Mouse (Mus musculus): ENCODE results near the gene Cyp2s1.

Gene Cyp2s1

DNA sequence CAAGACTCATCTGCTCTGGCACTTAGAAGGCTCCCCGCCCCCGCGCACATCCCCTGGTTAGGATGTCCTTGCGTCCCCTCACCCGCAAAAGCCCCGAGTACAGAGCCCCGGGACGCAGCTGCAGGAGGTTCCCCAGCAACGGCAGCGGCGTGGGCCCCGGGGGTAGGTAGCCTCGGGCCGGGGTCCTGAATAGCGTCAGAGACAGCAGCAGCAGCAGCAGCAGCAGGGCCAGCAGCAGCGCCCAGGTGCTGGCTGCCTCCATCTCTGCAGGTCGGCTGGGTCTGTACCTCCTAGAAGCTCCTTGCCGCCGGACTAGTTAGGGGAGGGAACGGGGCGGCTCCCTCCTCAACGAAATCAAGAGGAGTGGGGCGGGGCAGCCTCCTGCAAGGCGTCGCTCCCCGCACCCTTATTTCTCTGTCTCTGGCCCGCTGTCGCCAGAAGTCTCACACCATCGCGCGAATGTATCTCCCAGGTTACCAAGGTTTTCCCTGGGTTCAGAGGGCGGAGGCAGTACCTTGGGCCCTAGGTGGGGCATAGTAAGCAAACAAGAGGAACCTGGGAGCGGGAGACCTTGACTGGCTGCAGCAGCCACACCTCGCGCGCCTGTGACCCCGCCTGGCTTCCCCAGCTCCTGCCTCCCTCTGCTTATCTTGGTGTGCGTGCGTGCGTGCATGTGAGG is at the start of gene Cyp2s1:
Cyp2s1 (minus strand) TSS at position 673 of the 679 bp plus-strand sequence.
- peak; percentile 69 for DNase-seq (ENCODE audit: low read depth, low spot score)

DNA sequence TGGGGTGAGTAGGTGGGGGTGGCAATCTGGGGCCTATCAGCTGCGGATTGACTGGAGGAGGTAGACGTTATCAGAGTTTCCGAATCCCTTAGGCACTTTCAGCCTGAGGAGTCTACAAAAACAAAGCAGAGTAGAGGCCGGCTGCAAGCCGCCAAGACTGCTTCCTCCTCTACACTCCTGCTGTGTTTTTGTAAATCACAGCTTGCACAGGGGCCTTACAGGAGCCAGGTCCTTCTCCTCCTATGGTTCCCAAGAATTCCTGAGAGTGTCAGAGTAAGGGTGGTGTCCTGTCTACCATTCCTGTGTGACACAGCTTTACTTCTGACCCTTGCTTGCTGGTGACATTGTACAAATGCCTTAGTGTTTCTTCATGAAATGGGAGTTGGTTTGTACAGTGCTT is 48.1 kb upstream of the Cyp2s1 start:
- no peak for DNase-seq (ENCODE audit: low read depth, low spot score)

DNA sequence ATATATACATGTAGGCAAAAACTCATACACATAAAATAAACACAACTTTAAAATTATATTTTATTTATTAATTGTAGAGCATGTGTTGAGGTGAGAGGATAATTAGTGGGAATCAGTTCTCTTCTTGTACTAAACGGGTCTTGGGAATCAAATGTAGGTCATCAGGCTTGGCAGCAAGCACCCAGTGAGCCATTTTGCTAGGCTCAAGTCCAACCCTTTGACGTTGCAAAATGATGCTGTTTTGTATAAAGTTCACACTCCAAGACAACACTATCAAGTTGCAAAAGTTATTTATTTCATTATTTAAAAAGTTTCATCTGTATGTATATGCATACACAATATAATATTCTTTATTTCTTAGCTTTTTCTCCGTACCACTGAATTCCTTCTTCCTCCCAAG is 47.0 kb upstream of the Cyp2s1 start:
- DNase-seq (ENCODE audit: low read depth, low spot score) = no peak

DNA sequence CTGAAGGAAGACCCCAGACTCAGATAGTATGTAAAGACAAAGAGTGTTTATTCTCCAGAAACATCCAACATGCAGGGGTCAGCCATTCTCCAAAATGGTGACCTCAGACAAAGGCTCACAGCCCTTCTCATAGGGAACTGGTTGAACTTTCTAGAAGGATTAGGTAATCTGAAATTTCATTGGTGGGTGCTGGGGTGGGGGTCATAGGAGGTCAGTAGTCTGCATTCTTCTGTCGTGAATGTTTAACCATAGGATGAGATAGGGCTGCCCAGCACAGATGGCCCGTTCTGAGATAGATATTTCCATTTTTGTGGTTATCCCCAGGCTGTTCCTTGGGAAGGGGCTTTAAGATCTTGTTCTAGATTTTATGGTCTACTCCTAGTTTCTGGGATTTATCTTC is 45.7 kb upstream of the Cyp2s1 start:
- no peak for DNase-seq (ENCODE audit: low read depth, low spot score)

DNA sequence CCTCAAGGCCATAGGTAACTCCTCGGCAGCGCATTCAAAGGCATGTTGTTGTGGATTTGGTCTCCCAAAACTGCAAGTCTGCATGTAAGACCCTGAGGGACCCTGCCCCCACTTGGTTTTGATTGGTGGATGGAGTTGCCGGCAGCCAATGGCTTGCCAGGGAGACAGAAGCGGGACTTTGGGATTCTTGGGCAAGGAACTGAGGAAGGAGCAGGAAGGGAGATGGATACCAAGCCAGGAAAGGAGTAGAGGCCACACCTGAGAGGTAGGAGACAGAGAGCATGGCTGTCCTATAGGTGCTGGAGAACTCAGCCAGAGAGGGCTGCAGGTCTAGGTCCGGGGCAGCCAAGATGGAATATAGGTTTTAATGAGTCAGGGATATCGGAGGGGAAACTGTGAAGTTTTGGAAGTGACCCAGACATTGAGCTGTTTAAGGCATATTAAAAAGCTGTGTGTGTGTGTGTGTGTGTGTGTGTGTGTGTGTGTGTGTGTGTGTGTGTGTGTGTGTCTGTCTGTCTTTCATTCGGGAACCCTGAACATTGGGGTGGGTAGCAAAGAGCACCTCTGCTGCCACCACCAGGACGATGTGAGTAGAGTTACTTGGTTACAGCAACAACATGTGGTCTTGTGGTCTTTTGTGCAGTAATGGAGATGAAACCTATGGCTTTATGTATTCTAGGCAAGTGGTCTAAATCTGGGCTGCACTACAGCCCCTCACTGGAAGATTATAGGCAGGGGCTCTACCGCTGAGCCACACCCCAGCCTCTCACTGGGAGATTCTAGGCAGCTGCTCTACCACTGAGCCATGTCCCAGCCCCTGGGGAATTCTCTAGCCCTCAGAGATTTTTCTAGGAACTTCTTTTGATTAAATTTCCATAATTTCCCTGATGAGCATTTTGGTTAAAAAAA is 43.5 kb upstream of the Cyp2s1 start:
- DNase-seq (ENCODE audit: low read depth, low spot score) = peak; percentile 67

GRCm38 (mm10) chr7:25855082-25855481 is 38.4 kb upstream of the Cyp2s1 start:
- DNase-seq (ENCODE audit: low read depth, low spot score) = peak; percentile 85

DNA sequence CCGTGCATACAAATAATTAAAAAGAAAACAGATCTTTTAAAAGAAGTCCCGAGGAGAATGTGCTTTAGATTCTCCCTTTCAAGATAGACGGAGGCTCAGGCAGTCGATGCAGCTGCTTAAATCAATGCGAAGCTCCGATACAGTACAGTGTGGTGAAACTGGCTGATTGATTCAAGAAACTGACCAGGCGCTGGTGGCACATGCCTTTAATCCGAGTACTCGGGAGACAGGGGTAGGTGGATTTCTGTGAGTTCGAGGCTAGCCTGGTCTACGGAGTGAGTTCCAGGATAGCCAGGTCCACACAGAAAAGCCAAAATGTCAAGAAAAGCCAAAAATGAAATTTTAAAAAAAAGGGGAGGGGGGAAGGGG is 31.7 kb upstream of the Cyp2s1 start:
- DNase-seq (ENCODE audit: low read depth, low spot score) = no peak

DNA sequence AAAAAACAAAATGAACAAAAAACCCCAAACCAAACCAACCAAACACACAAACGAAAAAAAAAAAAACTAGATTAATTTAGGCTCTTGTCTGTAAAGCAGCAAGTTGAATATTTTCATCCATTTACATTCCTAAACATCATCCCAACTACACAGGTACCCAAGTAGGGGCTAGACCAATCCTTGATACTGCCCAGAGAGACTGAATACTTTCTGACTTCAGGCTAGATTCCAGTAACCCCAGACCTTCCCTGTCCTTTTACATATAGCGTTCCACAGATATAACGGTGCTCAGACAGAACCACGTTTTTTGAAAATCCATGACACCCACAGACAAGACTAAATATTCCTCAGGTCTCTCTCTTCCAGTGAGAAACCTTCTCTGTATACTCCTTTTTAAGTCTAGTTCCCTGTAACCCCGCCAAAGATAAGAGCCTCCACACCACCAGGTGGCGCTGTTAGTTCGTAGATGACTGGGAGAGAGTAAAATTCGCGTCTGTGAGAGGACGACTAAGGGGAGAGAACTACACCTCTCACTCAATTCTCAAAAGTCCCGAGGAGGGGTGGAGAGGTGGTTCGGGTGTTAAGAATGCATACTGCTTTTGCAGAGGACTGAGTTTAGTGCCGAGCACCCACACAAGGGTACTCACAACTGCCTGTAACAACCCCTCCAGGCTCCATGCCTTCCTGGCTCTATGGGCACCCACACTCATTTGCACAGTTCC is 31.2 kb upstream of the Cyp2s1 start:
- DNase-seq (ENCODE audit: low read depth, low spot score) = peak; percentile 92

DNA sequence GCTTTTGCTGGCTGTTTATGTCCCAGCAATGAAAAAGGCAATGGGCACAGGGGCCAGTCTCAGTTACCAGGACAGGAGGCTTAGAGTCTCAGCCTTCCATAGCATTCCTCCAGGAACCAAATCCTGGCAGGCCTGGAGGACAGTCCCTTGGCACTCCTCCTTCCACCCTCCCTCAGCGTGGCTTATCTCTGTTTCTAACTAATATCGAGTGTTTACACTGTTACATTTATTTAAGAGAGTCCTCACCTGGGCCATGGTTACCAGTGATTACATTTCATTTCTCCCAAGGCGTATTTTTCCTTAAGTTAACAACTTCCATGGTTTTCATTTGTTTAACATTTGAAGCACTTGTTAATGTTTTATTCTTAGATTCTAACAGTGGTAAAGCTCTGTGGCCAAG is 28.2 kb upstream of the Cyp2s1 start:
- no peak for DNase-seq (ENCODE audit: low read depth, low spot score)

GRCm38 (mm10) chr7:25844423-25844822 is 27.7 kb upstream of the Cyp2s1 start:
- no peak for DNase-seq (ENCODE audit: low read depth, low spot score)

- no peak for DNase-seq (ENCODE audit: low read depth, low spot score)
Measured at GRCm38 (mm10) chr7:25843492-25843891, 26.8 kb upstream of the Cyp2s1 start.

GRCm38 (mm10) chr7:25840908-25841307 is 24.2 kb upstream of the Cyp2s1 start:
- no peak for DNase-seq (ENCODE audit: low read depth, low spot score)

DNA sequence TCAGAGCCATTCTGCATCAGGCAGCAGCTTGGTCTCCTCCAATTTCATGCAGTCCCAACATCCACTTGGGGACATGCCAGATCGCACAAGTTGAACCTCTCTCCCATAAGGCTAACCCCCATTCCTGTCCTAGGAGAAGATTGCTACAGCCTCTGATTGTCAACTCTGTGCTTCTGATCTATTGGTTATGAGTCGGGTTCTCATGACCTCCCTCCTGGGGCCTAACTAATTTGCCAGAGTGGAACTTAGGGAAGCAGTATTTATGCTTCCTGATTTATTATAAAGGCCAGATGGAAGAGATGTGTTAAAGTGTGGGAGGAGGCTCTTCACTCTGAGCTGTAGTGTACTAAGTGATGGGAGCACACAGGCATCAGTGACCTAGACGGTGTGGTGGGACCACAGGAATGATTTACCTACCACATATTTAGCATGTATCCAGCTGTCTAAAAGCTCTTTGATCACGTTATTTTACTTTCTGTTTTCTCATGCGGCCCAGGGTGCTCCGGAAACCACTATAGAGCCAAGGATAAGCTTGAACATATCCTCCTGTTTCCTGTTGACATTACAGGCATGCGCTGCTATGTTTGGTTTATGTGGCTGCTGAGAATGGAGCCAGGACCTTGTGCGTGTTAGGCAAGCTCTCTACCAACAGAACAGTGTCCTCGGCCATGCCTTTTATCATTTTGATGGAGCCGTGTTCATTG is 18.6 kb upstream of the Cyp2s1 start:
- peak; percentile 72 for DNase-seq (ENCODE audit: low read depth, low spot score)

- no peak for DNase-seq (ENCODE audit: low read depth, low spot score)
Measured at GRCm38 (mm10) chr7:25831557-25832530, 15.1 kb upstream of the Cyp2s1 start.

GRCm38 (mm10) chr7:25830251-25830650 is 13.5 kb upstream of the Cyp2s1 start:
- no peak for DNase-seq (ENCODE audit: low read depth, low spot score)

GRCm38 (mm10) chr7:25827199-25827598 is 10.5 kb upstream of the Cyp2s1 start:
- peak; percentile 75 for DNase-seq (ENCODE audit: low read depth, low spot score)

DNA sequence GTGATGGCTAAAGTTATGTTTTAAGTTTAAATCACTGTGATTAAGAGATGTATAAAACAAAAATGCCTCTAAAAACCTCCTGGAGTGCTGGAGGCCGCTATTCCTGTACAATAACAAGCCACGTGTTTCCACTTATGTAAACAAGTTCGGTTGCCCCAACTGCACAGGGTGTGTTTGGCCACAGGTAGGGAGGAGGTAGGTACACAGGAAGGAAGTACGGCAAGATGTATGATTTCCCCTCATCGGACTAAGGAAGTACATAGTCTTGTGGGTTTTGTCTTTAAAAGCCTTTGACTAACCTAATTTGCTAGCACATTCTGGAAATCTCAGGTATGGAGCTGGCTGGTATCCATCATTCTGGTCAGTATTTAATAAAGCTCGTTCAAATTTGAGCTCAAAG is 9.3 kb upstream of the Cyp2s1 start:
- peak; percentile 44 for DNase-seq (ENCODE audit: low read depth, low spot score)

DNA sequence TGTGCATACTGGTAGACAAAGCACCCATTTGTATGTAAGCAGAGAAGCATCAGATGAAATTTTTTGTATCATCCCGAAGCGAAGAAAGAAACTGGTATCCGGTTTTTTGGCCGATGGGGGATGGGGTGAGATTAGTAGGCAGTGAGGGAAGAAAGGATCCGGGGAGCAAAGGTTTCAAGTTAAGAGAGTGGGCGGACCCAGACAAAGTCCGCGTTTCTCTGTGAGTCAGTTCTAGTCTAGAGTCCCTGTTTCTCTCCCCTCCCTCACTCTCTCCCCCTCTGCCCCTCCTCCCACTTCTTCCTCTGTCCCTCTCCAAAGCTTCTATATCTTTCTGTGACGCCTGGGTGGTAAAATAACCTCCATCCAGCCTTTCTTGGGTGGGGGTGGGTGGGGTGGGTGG is 8.3 kb upstream of the Cyp2s1 start:
- no peak for DNase-seq (ENCODE audit: low read depth, low spot score)

GRCm38 (mm10) chr7:25815571-25815970 is 1.1 kb downstream of the Cyp2s1 start:
- no peak for DNase-seq (ENCODE audit: low read depth, low spot score)

GRCm38 (mm10) chr7:25814711-25815110 is 2.0 kb downstream of the Cyp2s1 start:
- DNase-seq (ENCODE audit: low read depth, low spot score) = no peak

GRCm38 (mm10) chr7:25812195-25812594 is 4.5 kb downstream of the Cyp2s1 start:
- DNase-seq (ENCODE audit: low read depth, low spot score) = no peak

Data from CD4-positive, CD25-positive, alpha-beta regulatory T cell, adult 2 months (primary cell).